Mouse (Mus musculus) embryo, embryonic 11 days (tissue): ENCODE measurements around the gene Ints11.

Source experiments
- DNase-seq: peaks from one replicate; pipeline ENCODE4 v3.0.0-alpha.2; 2015

The Ints11 gene

DNA sequence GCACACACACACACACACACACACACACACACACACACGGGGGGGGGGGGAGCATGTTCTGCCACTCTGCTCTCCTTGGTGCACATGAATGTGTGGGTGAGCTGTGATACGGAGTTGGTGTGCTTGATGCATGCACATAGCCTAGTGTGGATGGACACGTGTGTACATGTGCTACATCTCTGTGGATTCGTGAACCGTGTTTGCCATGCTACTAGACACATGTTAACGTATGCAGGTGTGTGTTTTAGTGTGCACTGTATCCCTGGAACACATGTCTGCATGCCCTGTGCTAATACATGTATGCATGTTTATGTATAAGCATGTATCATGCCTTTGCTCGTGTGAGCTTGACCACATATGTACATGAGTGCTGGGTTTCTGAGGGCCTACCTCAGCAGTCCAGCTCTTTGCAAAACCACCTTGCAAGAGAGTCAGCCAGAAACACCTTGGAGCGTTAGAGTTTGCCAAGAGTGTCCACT is 23.9 kb downstream of the Ints11 start:
- no peak for DNase-seq

DNA sequence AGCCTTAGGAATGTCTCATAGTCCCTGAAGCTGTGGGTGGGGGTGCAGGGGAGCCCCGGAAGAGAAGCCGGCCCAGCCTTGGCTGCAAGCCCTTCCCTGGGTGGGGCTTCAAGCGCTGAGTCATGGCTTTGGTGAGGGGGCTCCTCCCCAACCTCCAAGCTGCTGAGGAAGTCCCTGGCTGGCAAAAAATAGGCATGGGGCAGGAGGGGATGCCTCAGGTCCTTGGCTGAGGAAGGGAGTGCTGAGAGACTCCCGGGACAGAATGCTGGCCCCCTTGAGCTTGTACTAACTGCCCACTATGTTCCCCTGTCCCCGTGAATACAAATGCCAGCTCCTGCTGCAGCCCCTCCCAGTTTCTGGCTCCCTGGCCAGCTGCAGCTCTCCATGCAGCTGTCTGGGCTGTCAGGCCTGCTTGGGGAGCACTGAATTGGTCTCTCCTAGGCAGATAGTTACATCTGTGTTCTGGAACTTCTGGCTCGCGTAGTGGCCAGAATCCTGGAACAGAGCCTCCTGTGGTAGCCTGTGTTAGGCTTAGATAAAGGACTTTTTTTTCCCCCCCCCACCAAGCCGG is 25.1 kb downstream of the Ints11 start:
- DNase-seq = no peak

DNA sequence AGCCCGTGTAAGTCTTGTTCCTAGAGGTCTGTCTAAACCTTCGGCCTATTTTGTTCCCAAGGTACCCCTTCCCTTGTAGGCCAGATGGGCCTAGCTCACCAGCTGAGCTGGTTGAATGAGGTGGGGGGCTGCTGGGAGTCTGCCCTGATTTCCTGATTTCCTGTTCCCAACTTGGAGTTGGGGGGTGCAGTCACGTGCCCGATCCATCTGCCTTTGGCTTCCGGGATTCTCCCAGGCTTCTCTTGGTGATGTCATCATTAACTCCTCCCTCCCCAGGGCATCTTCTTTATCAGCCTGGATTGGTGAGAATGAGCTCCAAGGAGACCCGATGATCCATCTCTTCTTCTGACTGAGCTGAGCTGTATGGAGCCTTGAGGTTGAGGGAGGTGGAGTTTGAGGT is 25.9 kb downstream of the Ints11 start:
- DNase-seq = no peak

DNA sequence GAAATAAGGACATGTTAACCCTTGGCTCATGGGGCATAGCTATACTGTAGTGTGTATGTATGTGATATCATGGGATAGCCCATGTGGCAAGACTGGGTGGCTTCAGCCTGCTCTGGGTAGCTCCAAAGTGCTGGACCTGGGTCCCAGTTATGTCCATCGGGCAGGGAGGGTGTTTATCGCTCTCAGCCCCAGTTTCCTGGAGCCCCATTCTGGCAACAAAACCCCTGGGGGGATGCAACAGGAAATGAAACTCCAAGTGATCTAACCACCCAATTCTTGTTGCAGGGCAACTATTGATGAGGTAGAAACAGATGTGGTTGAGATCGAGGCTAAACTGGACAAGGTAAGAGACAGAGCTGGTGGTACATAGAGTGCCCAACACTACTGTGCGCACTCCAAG is 26.5 kb downstream of the Ints11 start:
- no peak for DNase-seq

DNA sequence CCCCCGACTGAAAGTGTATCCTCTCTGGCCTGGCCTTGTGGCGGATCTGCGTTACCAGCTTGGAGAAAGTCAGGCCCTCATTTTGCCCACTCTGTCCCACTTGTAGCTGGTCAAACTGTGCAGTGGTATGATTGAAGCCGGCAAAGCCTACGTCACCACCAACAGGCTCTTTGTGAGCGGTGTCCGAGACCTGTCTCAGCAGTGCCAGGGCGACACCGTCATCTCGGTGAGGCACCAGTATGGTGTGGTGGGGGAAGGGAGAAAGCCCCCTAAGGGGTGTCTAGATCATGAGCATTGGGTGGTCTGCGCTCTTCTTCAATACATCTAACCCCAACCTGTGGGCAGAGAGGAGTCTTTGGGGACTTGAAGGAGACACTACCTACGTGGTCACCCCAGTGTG is 27.1 kb downstream of the Ints11 start:
- no peak for DNase-seq

DNA sequence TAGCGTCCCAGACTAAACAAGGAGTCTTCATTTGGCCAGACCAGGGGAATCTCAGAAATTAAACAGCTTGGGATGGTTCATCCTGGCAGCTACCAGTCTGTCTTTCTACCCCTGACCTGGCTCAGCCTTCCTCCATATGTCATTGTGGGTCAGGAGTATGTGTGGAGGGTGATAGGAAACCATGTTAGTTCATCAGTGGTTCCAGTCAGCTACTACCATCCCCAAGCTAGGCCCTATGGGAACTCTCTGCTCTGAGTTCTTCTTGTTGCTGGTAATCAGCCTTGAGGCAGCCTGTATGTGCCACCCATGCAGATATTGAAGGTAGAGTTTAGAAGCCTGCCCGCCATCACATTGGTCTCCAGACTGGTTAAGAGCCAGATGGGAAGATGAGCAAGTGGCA is 29.0 kb downstream of the Ints11 start:
- no peak for DNase-seq

DNA sequence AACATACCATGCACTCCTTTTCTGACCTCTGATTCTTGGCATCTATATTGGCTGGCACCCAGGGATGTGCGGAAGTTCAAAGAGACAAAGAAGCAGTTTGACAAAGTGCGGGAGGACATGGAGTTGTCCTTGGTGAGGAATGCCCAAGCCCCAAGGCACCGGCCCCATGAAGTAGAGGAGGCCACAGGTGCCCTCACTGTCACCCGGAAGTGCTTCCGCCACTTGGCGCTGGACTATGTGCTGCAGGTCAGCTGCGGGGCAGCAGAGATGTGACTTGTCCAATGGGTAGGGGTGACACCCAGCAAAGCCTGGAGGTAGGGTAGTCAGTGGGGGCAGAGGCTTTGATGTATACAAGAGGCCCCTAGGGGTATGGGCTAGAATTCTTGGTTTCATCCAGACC is 30.0 kb downstream of the Ints11 start:
- DNase-seq = no peak

DNA sequence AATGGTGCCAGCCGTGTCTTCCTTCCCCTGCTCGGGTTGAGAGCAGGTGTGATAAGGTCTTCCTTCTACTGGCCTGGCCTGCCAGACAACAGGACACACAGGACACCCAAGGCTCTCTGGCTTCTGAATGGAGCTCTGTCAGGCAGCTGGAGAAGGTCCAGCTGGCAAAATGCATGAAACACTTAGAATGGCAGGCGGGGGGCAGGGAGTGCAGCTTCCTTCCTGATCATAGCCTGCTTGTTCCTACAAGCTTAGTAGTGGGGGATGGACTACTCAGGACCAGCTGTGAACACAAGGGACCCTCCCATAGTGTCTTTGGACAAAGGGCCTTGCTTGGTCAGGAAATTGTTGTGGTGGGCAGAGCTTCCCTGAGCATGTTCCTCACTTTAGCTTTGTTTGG is 31.9 kb downstream of the Ints11 start:
- no peak for DNase-seq

DNA sequence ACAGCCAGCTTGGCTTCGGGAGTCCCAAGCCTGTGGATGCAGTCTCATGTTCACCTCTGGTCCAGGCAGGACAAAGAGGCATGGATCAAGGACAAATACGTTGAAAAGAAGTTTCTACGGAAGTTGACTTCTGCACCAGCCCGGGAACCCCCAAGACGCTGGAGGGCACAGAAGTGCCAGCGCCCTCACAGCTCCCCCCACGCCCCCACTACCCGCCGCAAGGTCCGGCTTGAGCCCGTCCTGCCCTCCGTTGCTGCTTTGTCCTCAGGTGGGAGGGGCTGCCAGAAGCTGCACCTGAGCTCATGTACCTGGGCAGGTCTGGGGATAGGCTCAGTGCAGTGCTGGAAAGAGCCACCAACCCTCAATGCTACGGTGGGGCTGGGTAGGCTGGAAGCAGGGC is 33.9 kb downstream of the Ints11 start:
- no peak for DNase-seq

DNA sequence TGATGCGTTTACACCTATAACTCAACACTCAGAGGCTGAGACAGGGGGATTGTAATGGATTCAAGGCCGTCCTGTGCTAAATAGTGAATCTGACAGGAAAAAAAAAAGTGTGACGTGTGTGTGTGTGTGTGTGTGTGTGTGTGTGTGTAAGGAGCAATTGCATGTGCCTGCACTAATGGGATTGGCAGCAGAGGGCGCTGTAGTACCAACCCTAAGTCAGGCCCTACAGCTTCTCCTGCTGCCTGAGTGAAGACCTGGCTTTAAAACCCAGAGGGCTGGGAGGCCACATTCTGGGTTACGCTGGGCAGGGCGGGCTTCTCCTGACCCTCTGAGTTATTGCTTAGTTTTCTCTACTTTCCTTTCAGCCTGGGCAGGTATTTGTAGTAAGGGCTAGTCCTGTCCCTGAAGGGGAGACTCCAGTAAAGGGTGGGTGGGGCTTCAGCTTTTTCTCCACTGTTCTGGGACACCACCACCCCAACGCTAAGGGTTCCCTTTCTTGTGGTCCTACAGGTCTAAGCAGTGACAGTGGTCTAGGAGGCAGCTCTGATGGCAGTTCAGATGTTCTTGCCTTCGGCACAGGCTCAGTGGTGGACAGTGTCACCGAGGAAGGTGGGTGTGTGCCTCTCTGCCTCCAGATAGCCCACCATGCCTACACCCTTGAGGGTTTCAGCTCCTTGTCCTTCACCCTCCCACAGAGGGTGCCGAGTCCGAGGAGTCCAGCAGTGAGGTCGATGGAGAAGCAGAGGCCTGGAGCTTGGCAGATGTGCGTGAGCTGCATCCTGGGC is 35.2 kb downstream of the Ints11 start:
- DNase-seq = peak; percentile 29

DNA sequence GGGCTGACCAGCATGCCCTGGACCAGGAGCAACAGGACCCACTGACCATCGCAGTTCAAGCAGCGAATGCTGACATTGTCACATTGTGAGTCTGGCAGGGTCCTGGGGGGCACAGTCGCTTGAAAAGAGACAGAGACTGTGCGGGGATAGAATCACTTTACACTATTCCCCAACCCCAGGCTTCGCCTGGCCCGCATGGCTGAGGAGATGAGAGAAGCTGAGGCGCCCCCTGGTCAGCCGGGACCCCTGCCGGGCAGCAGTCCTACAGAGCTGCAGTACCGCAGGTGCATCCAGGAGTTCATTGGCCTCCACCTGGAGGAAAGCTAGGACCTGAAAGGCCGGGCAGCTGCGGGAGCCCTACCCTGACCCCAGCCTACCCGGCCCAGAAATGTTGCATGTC is 36.3 kb downstream of the Ints11 start:
- no peak for DNase-seq

DNA sequence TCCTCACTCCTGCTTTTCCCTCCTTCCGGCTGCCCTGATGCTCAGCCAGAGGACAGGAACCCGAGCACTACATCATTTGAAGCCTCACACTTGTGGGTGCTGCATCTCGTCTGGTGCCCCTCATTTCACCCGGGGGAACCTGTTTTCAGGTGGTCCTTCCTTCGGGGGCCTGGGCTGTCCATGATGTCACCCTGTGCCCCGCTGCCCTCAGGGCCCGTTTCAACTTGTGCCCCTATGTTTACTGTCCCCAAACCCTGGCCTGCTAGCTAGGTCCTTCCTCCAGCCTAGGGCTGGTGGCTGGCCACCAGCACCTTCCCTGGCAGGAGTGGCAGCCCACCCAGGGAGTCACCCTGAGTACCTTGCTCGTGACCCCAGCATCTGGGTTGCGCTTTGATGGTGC is 36.8 kb downstream of the Ints11 start:
- no peak for DNase-seq

DNA sequence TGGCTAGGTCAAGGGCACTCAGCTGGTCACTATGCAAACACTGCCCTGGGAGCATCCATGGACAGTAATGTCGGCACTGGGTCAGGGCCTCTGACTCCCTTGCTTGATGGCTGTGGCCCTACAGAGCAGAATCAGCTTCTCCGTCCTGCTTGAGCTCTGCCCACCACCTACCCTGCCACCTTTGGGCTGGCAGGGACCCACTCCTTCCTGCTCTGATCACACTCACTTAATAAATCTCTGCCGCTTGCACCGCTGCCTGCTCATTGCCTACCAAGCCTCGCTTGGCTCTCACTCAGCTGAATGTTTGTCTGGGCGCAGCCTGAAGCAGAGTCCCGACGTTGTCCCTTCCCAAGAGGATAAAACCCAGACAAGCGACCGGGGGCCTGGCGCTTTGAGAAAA is 37.7 kb downstream of the Ints11 start:
- no peak for DNase-seq

DNA sequence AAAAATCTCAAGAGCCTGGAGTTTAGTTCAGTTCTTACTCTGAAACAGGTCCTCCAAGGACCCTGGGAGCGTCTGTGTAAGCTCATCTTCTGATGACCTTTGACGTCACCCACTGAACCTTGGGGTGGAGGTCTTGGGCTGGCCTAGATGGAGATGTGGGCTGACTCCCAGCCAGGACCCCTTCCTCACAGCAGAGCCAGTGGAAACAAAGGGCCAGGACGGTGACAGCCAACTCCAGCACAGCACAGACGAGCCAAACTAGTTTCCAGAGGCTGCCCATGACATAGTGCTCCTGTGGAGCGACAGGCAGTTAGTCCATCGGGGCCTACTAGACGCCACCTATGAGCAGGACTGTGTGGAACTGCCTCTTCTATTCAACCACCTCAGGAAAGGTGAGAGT is 38.9 kb downstream of the Ints11 start:
- DNase-seq = no peak

DNA sequence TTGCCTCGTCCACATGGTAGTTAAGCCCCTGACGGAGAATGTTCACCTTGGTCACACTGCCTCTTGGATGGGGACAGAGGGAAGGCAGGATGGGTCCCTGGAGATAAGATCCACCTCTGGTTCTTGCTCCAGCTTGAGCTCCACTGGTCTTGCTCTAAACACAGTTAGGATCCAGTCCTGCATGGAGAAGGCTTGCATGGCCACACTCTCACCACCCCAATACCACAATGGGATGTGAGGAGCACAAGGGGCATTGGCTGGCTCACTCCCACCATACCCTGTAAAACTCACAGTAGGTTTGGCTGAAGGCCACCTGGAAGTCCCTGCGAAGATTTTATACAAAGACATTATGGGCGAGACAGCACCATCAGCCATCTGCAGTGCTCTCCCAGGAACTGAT is 39.4 kb downstream of the Ints11 start:
- no peak for DNase-seq

DNA sequence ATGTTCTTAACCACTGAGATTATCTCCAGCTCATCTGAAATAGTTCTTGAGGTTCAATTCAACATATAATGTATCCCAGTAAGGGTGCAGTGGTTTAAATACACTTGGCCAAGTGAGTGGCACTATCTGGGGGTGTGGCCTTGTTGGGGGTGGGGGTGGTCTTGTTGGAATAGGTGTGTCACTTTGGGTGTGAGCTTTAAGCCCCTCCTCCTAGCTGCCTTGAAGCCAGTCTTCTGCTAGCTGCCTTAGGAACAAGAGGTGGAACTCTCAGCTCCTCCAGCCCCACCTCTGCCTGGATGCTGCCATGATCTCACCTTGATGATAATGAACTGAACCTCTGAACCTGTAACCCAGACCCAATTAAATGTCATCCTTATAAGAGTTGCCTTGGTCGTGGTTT is 62.7 kb downstream of the Ints11 start:
- DNase-seq = no peak
